Mouse (Mus musculus) embryonic stem cell, embryonic (primary cell): ENCODE measurements at regions not wholly inside any gene's neighbourhood (a gene's known extent, or its start where the extent isn't known, plus 50 kb on each side); places are given as distances from the start of the nearest gene placed in this dataset.

Experiments used
- CTCF ChIA-PET, 4 experiments: fragments of 300-600 bp in 2 of 4; fragments of 350-600 bp in 2 of 4; sonication (Branson Sonifier 250); formaldehyde crosslinking; loops; one replicate each; lab custom pipeline; 2022; ENCODE audit warnings: inconsistent platforms in 2 of 4; lab: Charles Lee
- POLR2A ChIA-PET, 4 experiments: fragments of 300-600 bp in 2 of 4; fragments of 350-600 bp in 2 of 4; sonication (Branson Sonifier 250); formaldehyde crosslinking; loops; one replicate each; lab custom pipeline; 2022; ENCODE audit warnings: antibody characterized with exemption in 4 of 4, inconsistent platforms in 1 of 4; lab: Charles Lee

DNA sequence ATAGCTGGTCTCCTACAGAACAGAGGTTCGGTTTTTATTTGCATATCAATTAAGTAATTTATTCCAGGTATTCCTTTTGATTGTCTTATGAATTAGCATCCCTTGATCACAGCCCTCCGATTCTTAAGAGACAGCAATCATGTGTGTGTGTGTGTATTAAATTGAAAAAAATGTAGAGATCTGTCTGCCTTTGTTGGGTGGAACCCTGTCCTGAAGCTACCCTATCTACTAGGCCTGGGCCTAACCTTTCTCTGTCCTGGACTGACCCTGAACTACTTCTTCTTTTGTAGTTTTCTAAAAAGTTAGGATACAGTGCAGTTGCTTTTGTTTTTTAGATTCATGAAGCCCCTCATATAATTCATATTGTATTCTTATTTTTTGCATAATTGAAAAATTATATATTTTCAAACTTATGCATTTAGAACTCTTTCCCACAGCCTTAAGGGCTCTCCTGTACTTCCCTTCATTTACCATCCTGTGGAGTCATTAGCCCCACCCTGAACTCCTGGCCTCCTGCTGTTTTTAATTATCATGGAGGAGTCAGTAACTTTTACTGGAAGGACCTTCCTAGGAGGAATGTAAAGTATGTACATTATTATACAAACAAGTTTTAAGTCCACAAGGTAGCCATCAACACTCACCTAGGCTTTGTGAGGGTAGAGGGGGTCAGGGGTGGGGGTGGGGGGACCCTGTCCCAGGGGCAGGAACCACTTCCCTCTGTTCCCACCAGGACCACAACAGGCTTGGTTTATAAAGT is 245.6 kb upstream of the Slitrk5 start:
- CTCF ChIA-PET: no interaction called here
- POLR2A ChIA-PET: no interaction called here
